Mouse (Mus musculus) hindbrain, embryonic 13.5 days (tissue): ENCODE measurements around the gene Kcnk4. TPM values are rescaled to one million over a fixed set of nuclear protein-coding genes. Genes with fewer than 3 reads are reported as not detected.

ENCODE experiments used
- ATAC-seq: fragments of 200-750 bp; cut with Nextera tagmentation; 2 replicates; pipeline ENCODE4 v1.8.0; 2017; ENCODE audit warnings: moderate TSS enrichment; ENCODE audit not compliant: low FRiP score
- H3K27ac ChIP-seq: fragments of 300-500 bp; sonication (generic); 2 replicates; pipeline ENCODE4 v1.5.1; 2015; ENCODE audit warnings: inconsistent platforms, mild to moderate bottlenecking, moderate library complexity
- H3K27me3 ChIP-seq: fragments of 300-500 bp; sonication (generic); 2 replicates; pipeline ENCODE4 v1.6.1; 2015; ENCODE audit warnings: mild to moderate bottlenecking, inconsistent platforms
- H3K36me3 ChIP-seq: fragments of 300-500 bp; sonication (generic); 2 replicates; pipeline ENCODE4 v1.6.1; 2015; ENCODE audit warnings: mild to moderate bottlenecking, inconsistent platforms
- H3K4me1 ChIP-seq: fragments of 300-500 bp; sonication (generic); replicated peaks from 2 replicates; pipeline ENCODE4 v1.6.1; 2015; ENCODE audit warnings: inconsistent platforms
- H3K4me2 ChIP-seq: fragments of 300-500 bp; sonication (generic); 2 replicates; pipeline ENCODE4 v1.6.1; 2015; ENCODE audit warnings: inconsistent platforms, mild to moderate bottlenecking, moderate library complexity
- H3K4me3 ChIP-seq: fragments of 300-500 bp; sonication (generic); 2 replicates; pipeline ENCODE4 v1.5.1; 2015; ENCODE audit warnings: mild to moderate bottlenecking, inconsistent platforms
- H3K9ac ChIP-seq: fragments of 300-500 bp; sonication (generic); 2 replicates; pipeline ENCODE4 v1.6.1; 2015; ENCODE audit warnings: mild to moderate bottlenecking, inconsistent platforms
- H3K9me3 ChIP-seq: fragments of 300-500 bp; sonication (generic); 2 replicates; pipeline ENCODE4 v1.6.1; 2016; ENCODE audit warnings: inconsistent platforms
- WGBS: fragments of 180-500 bp; shearing (Covaris S2); methylation state at CpG from one replicate; pipeline ENCODE4 v1.1.7; 2015; 5-methylcytosine and 5-hydroxymethylcytosine counted together
- polyA plus RNA-seq: library from polyadenylated mRNA; unstranded; fragments of >200 nt; fragmentation: Nextera tagmentation; extraction: Ambion mirVana; gene quantifications from 2 replicates; pipeline ENCODE4 v1.2.1, GENCODE M21; 2015

Gene Kcnk4
- 1.7 and 2.2 TPM in 2 replicates for polyA plus RNA-seq

- H3K27ac ChIP-seq = no peak within 1 kb of the TSS
- peaks cover 34% of the 10 kb centered on the region for H3K4me1 ChIP-seq
- 11% methylated on average over 23 of the region's 23 CpGs for WGBS
- no peaks in the 10 kb centered on the region for H3K9me3 ChIP-seq
- H3K9ac ChIP-seq = peak within 1 kb of the TSS; percentile 72
- H3K4me2 ChIP-seq = peak within 1 kb of the TSS; percentile 70
- peak within 1 kb of the TSS; percentile 45 for H3K4me3 ChIP-seq
- ATAC-seq = peak; percentile 41
- H3K27me3 ChIP-seq = peaks cover 78% of the 10 kb centered on the region
- peaks cover 9% of the 10 kb centered on the region; the same call in 1 of the 2 replicates for H3K36me3 ChIP-seq
Observed at GRCm38 (mm10) chr19:6934195-6934977, at the start of gene Kcnk4. Gene Kcnk4 (minus strand): TSS chr19:6934515.

GRCm38 (mm10) chr19:6983621-6984020, 49.3 kb upstream of the Kcnk4 start:
- H3K36me3 ChIP-seq = peaks cover 29% of the 10 kb centered on the region
- H3K4me2 ChIP-seq = no peak overlapping the region
- no peak for ATAC-seq
- WGBS = 27% methylated on average over 5 of the region's 5 CpGs
- H3K4me1 ChIP-seq = peaks cover 43% of the 10 kb centered on the region
- H3K4me3 ChIP-seq = no peak overlapping the region
- H3K9ac ChIP-seq = no peak overlapping the region
- H3K9me3 ChIP-seq = no peaks in the 10 kb centered on the region
- H3K27ac ChIP-seq = no peak overlapping the region
- H3K27me3 ChIP-seq = no peaks in the 10 kb centered on the region

- WGBS = 92% methylated on average over 4 of the region's 4 CpGs
- ATAC-seq = no peak
- Histone ChIP-seq H3K9ac (no peak overlapping the region), H3K27ac (no peak overlapping the region), H3K9me3 (no peaks in the 10 kb centered on the region), H3K4me2 (no peak overlapping the region), H3K27me3 (no peaks in the 10 kb centered on the region), H3K4me1 (peaks cover 47% of the 10 kb centered on the region), H3K36me3 (peaks cover 48% of the 10 kb centered on the region), H3K4me3 (0 out of 2 replicates have a peak overlapping the region, but pooled peaks have one; percentile 67)
Observed at GRCm38 (mm10) chr19:6981465-6981864, 47.1 kb upstream of the Kcnk4 start.

- WGBS = 3% methylated on average over 38 of the region's 38 CpGs
- Histone ChIP-seq H3K4me1 (peaks cover 49% of the 10 kb centered on the region), H3K27ac (peak within 1 kb of the TSS; percentile 97), H3K9me3 (no peaks in the 10 kb centered on the region), H3K36me3 (peaks cover 48% of the 10 kb centered on the region), H3K27me3 (no peaks in the 10 kb centered on the region), H3K9ac (peak within 1 kb of the TSS; percentile 85), H3K4me3 (peak within 1 kb of the TSS; percentile 67), H3K4me2 (peak within 1 kb of the TSS; percentile 95)
- peak; percentile 90 for ATAC-seq
Observed at GRCm38 (mm10) chr19:6980381-6981093, 46.2 kb upstream of the Kcnk4 start, which contains the start of gene Fkbp2. Gene Fkbp2 (minus strand): TSS chr19:6980501.

- Histone ChIP-seq H3K36me3 (peaks cover 40% of the 10 kb centered on the region), H3K9ac (peak overlapping the region; percentile 85), H3K4me3 (peak overlapping the region; percentile 67), H3K4me2 (peak overlapping the region; percentile 95), H3K9me3 (no peaks in the 10 kb centered on the region), H3K27me3 (no peaks in the 10 kb centered on the region), H3K27ac (peak overlapping the region; percentile 97), H3K4me1 (peaks cover 49% of the 10 kb centered on the region)
- WGBS = under 1% methylated on average over 59 of the region's 59 CpGs
- peak; percentile 87 for ATAC-seq
Observed at GRCm38 (mm10) chr19:6979486-6980380, 45.4 kb upstream of the Kcnk4 start.

- Histone ChIP-seq H3K4me3 (peak overlapping the region; percentile 67), H3K9ac (peak overlapping the region; percentile 85), H3K36me3 (peaks cover 36% of the 10 kb centered on the region), H3K4me2 (peak overlapping the region; percentile 95), H3K9me3 (no peaks in the 10 kb centered on the region), H3K4me1 (peaks cover 50% of the 10 kb centered on the region), H3K27ac (peak overlapping the region; percentile 97), H3K27me3 (no peaks in the 10 kb centered on the region)
- WGBS = 8% methylated on average over 11 of the region's 11 CpGs
- no peak for ATAC-seq
Observed at GRCm38 (mm10) chr19:6979001-6979479, 44.7 kb upstream of the Kcnk4 start.

GRCm38 (mm10) chr19:6978639-6978974, 44.3 kb upstream of the Kcnk4 start:
- Histone ChIP-seq H3K4me2 (peak overlapping the region; percentile 95), H3K4me3 (peak overlapping the region; percentile 67), H3K27me3 (no peaks in the 10 kb centered on the region), H3K27ac (peak overlapping the region; percentile 97; the same call in 1 of the 2 replicates), H3K9me3 (no peaks in the 10 kb centered on the region), H3K36me3 (peaks cover 32% of the 10 kb centered on the region), H3K9ac (peak overlapping the region; percentile 85), H3K4me1 (peaks cover 55% of the 10 kb centered on the region)
- no peak for ATAC-seq
- 44% methylated on average over 3 of the region's 3 CpGs for WGBS

GRCm38 (mm10) chr19:6977759-6978638, 43.7 kb upstream of the Kcnk4 start:
- H3K4me3 ChIP-seq = peak overlapping the region; percentile 67
- no peaks in the 10 kb centered on the region for H3K9me3 ChIP-seq
- no peak for ATAC-seq
- H3K4me1 ChIP-seq = peaks cover 56% of the 10 kb centered on the region
- 84% methylated on average over 13 of the region's 13 CpGs for WGBS
- peak overlapping the region; percentile 85 for H3K9ac ChIP-seq
- H3K27ac ChIP-seq = peak overlapping the region; percentile 97
- H3K36me3 ChIP-seq = peaks cover 28% of the 10 kb centered on the region
- peak overlapping the region; percentile 95 for H3K4me2 ChIP-seq
- H3K27me3 ChIP-seq = no peaks in the 10 kb centered on the region

- Histone ChIP-seq H3K27ac (peak within 1 kb of the TSS; percentile 97), H3K4me3 (peak within 1 kb of the TSS; percentile 68), H3K9ac (peak within 1 kb of the TSS; percentile 85), H3K9me3 (no peaks in the 10 kb centered on the region), H3K4me1 (peaks cover 53% of the 10 kb centered on the region), H3K36me3 (peaks cover 20% of the 10 kb centered on the region), H3K4me2 (peak within 1 kb of the TSS; percentile 95), H3K27me3 (0 out of 2 replicates have a peak, but pooled peaks cover 7% of the 10 kb centered on the region)
- no peak for ATAC-seq
- WGBS = 0% methylated on average over 16 of the region's 16 CpGs
Observed at GRCm38 (mm10) chr19:6975537-6976521, 41.5 kb upstream of the Kcnk4 start, which contains the start of gene Plcb3. Gene Plcb3 (minus strand): TSS chr19:6976470.
